Mouse (Mus musculus) cerebellum, postnatal 25 days (tissue): ENCODE measurements at regions not wholly inside any gene's neighbourhood (a gene's known extent, or its start where the extent isn't known, plus 50 kb on each side); places are given as distances from the start of the nearest gene placed in this dataset.

Experiments
- DNase-seq, 2 experiments: peaks; one replicate each; pipeline ENCODE4 v3.0.0; 2021; ENCODE audit warnings: mixed read lengths in 2 of 2

- DNase-seq: peak; percentile 91
Measured at GRCm38 (mm10) chr13:92986719-92987553, 142.4 kb downstream of the Mtx3 start.

- peak; percentile 20 to 29 for DNase-seq
Measured at GRCm38 (mm10) chr13:92987691-92988090, 143.1 kb downstream of the Mtx3 start.

- peak in 1 of 2 experiments; percentile 14 for DNase-seq
Measured at GRCm38 (mm10) chr13:92988600-92988999, 144.0 kb downstream of the Mtx3 start.

GRCm38 (mm10) chr13:92990316-92991206, 146.0 kb downstream of the Mtx3 start:
- no peak for DNase-seq
